Mouse (Mus musculus) hindbrain, embryonic 15.5 days (tissue): ENCODE results near the gene Smyd3. TPM values are rescaled to one million over a fixed set of nuclear protein-coding genes. Genes with fewer than 3 reads are reported as not detected.
A peak's percentile ranks its signal among the peaks of the same experiment; 100 is the strongest.

Experiments used
- ATAC-seq: fragments of 200-750 bp; cut with Nextera tagmentation; 2 replicates; pipeline ENCODE4 v1.8.0; 2017; ENCODE audit warnings: low read depth, moderate number of reproducible peaks, moderate TSS enrichment; ENCODE audit not compliant: low FRiP score
- H3K27ac ChIP-seq: fragments of 300-500 bp; sonication (generic); replicated peaks from 2 replicates; pipeline ENCODE4 v1.5.1; 2015; ENCODE audit warnings: mild to moderate bottlenecking, inconsistent platforms
- H3K27me3 ChIP-seq: fragments of 300-500 bp; sonication (generic); 2 replicates; pipeline ENCODE4 v1.6.1; 2015; ENCODE audit warnings: control low read depth, inconsistent platforms
- H3K36me3 ChIP-seq: fragments of 300-500 bp; sonication (generic); 2 replicates; pipeline ENCODE4 v1.6.1; 2015; ENCODE audit warnings: control low read depth, inconsistent platforms
- H3K4me1 ChIP-seq: fragments of 300-500 bp; sonication (generic); replicated peaks from 2 replicates; pipeline ENCODE4 v1.6.1; 2015; ENCODE audit warnings: control low read depth, inconsistent platforms
- H3K4me2 ChIP-seq: fragments of 300-500 bp; sonication (generic); 2 replicates; pipeline ENCODE4 v1.6.1; 2015; ENCODE audit warnings: moderate library complexity, mild to moderate bottlenecking, inconsistent platforms
- H3K4me3 ChIP-seq: fragments of 300-500 bp; sonication (generic); 2 replicates; pipeline ENCODE4 v1.5.1; 2015; ENCODE audit warnings: mild to moderate bottlenecking, inconsistent platforms
- H3K9ac ChIP-seq: fragments of 300-500 bp; sonication (generic); 2 replicates; pipeline ENCODE4 v1.6.1; 2015; ENCODE audit warnings: inconsistent platforms
- H3K9me3 ChIP-seq: fragments of 300-500 bp; sonication (generic); 2 replicates; pipeline ENCODE4 v1.6.1; 2016; ENCODE audit warnings: control low read depth, inconsistent platforms
- WGBS: fragments of 180-500 bp; shearing (Covaris S2); methylation state at CpG from one replicate; pipeline ENCODE4 v1.1.7; 2015; 5-methylcytosine and 5-hydroxymethylcytosine counted together
- polyA plus RNA-seq: library from polyadenylated mRNA; unstranded; fragments of >200 nt; fragmentation: Nextera tagmentation; extraction: Ambion mirVana; gene quantifications from 2 replicates; pipeline ENCODE4 v1.2.1, GENCODE M21; 2015

Gene Smyd3
- polyA plus RNA-seq, 1 experiment from 2014 or later: 26.0 TPM

- Histone ChIP-seq H3K36me3 (no peaks in the 10 kb centered on the region), H3K9me3 (no peaks in the 10 kb centered on the region), H3K9ac (no peak overlapping the region), H3K27me3 (no peaks in the 10 kb centered on the region), H3K27ac (no peak overlapping the region), H3K4me1 (peaks cover 12% of the 10 kb centered on the region), H3K4me3 (no peak overlapping the region), H3K4me2 (no peak overlapping the region)
- no peak for ATAC-seq
- 74% methylated on average over 7 of the region's 7 CpGs for WGBS
Observed at GRCm38 (mm10) chr1:178994263-178994662, 523.6 kb downstream of the Smyd3 start.

GRCm38 (mm10) chr1:178992503-178992902 lies 525.3 kb downstream of the Smyd3 start:
- no peaks in the 10 kb centered on the region for H3K36me3 ChIP-seq
- H3K4me2 ChIP-seq: no peak overlapping the region
- peaks cover 9% of the 10 kb centered on the region for H3K4me1 ChIP-seq
- no peak overlapping the region for H3K9ac ChIP-seq
- 86% methylated on average over 3 of the region's 3 CpGs for WGBS
- no peak overlapping the region for H3K4me3 ChIP-seq
- no peak for ATAC-seq
- H3K9me3 ChIP-seq: no peaks in the 10 kb centered on the region
- H3K27me3 ChIP-seq: no peaks in the 10 kb centered on the region
- no peak overlapping the region for H3K27ac ChIP-seq

DNA sequence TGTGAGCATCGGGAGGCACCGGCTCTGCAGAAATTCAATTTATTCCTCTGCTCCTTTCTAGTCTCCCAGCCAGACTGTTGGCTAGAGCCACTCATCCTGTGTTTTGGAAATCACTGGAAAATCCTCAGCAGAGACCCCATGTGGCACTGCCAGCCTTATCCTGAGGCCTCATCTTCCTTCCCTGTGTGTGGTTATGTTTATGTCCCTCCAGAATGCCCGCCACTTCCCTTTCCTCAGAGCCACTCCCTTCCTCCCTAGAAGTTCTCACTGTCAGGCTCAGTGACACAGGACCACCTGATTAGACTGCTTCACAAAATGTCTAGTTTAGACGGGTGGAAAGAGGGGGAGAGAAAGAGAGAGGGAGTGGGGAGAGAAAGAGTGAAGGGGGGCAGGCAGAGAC lies 526.4 kb downstream of the Smyd3 start:
- ATAC-seq: no peak
- Histone ChIP-seq H3K4me3 (no peak overlapping the region), H3K27ac (no peak overlapping the region), H3K4me2 (no peak overlapping the region), H3K9ac (no peak overlapping the region), H3K4me1 (peaks cover 9% of the 10 kb centered on the region), H3K9me3 (no peaks in the 10 kb centered on the region), H3K27me3 (no peaks in the 10 kb centered on the region), H3K36me3 (no peaks in the 10 kb centered on the region)
- WGBS: 57% methylated on average over 4 of the region's 4 CpGs

GRCm38 (mm10) chr1:178991045-178991444 lies 526.8 kb downstream of the Smyd3 start:
- Histone ChIP-seq H3K4me3 (no peak overlapping the region), H3K4me2 (no peak overlapping the region), H3K27ac (no peak overlapping the region), H3K27me3 (no peaks in the 10 kb centered on the region), H3K9ac (no peak overlapping the region), H3K9me3 (no peaks in the 10 kb centered on the region), H3K4me1 (peaks cover 9% of the 10 kb centered on the region), H3K36me3 (no peaks in the 10 kb centered on the region)
- no peak for ATAC-seq
- 84% methylated on average over 6 of the region's 6 CpGs for WGBS

GRCm38 (mm10) chr1:178989485-178989884 lies 528.4 kb downstream of the Smyd3 start:
- Histone ChIP-seq H3K9ac (no peak overlapping the region), H3K9me3 (no peaks in the 10 kb centered on the region), H3K4me2 (no peak overlapping the region), H3K27ac (peak overlapping the region; percentile 47), H3K36me3 (no peaks in the 10 kb centered on the region), H3K4me1 (peaks cover 9% of the 10 kb centered on the region), H3K27me3 (no peaks in the 10 kb centered on the region), H3K4me3 (no peak overlapping the region)
- 0 out of 2 replicates have a peak, but pooled peaks have one; percentile 52 for ATAC-seq
- 46% methylated on average over 4 of the region's 4 CpGs for WGBS

- Histone ChIP-seq H3K27me3 (no peaks in the 10 kb centered on the region), H3K36me3 (no peaks in the 10 kb centered on the region), H3K9me3 (no peaks in the 10 kb centered on the region), H3K27ac (no peak overlapping the region), H3K9ac (no peak overlapping the region), H3K4me3 (no peak overlapping the region), H3K4me2 (no peak overlapping the region), H3K4me1 (peaks cover 9% of the 10 kb centered on the region)
- ATAC-seq: no peak
- 84% methylated on average over 1 of the region's 1 CpGs for WGBS
Observed at GRCm38 (mm10) chr1:178988176-178988575, 529.7 kb downstream of the Smyd3 start.

DNA sequence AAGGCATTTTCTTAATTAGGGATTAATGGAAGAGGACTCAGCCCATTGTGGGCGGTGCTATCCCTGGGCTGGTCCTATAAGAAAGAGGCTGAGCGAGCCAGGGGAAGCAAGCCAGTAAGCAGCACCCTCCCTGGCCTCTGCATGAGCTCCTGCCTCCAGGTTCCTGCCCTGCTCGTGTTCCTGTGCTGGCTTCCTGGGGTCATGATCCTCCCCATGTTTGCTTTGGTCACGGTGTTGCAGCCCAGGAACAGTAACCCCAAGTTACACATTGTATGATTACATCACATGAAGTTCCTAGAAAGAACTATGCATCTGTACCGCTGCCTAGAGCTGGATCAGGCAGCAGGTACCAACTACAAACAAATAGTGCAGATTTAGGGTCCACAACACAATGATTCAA lies 536.2 kb downstream of the Smyd3 start:
- Histone ChIP-seq H3K9ac (no peak overlapping the region), H3K9me3 (no peaks in the 10 kb centered on the region), H3K27ac (no peak overlapping the region), H3K4me2 (no peak overlapping the region), H3K4me3 (no peak overlapping the region), H3K4me1 (no peaks in the 10 kb centered on the region), H3K27me3 (no peaks in the 10 kb centered on the region), H3K36me3 (no peaks in the 10 kb centered on the region)
- ATAC-seq: no peak
- WGBS: 78% methylated on average over 5 of the region's 5 CpGs

DNA sequence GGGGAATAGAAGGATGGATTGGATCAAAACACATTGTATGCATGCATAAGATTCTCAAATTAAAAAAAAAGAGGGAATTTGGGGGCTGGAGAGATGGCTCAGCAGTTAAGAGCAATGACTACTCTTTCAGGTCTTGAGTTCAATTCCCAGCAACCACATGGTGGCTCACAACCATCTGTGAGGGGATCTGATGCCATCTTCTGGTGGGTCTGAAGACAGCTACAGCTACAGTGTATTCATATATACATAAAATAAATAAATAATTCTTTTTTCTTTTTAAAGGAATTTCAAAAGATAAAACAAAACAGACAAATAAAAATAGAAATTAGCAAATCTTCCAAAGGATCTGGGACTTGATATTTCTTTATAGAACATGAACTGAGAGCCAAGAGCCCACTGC lies 537.7 kb downstream of the Smyd3 start:
- Histone ChIP-seq H3K4me3 (no peak overlapping the region), H3K4me1 (no peaks in the 10 kb centered on the region), H3K9me3 (no peaks in the 10 kb centered on the region), H3K4me2 (no peak overlapping the region), H3K27ac (no peak overlapping the region), H3K27me3 (no peaks in the 10 kb centered on the region), H3K9ac (no peak overlapping the region), H3K36me3 (no peaks in the 10 kb centered on the region)
- no peak for ATAC-seq

DNA sequence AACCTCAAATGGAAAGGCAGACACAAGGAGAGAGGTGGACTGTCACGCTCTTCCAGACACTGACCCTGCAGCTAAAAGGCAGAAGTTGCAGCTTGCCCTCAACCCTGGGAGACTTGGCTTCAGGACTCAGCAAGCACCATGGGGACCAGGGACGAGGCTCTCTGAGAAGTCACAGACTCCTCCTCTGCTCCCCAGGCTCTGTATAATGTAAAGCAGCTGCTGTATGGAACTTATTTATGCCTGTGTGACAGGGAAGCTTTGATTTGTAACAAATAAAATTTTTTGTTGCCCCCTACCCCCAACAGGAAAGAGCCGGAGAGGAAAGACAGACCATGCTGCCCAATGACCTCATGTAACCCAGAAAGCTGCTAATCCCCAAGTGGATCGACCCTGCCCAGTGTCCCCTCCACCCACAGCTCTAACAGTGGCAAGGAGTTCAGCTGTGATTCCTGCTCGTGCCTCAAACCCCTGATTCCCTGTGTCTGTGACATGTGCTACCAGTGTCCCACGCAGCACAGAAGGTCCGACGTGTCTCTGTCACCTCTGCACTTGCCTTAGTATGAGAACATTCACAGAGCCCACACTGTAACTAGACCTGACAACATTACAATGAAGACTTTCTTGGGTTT lies 539.1 kb downstream of the Smyd3 start:
- Histone ChIP-seq H3K9ac (no peak overlapping the region), H3K4me3 (no peak overlapping the region), H3K4me2 (no peak overlapping the region), H3K27ac (no peak overlapping the region), H3K27me3 (no peaks in the 10 kb centered on the region), H3K4me1 (0 out of 2 replicates have a peak, but pooled peaks cover 3% of the 10 kb centered on the region), H3K36me3 (no peaks in the 10 kb centered on the region), H3K9me3 (no peaks in the 10 kb centered on the region)
- ATAC-seq: no peak
- 67% methylated on average over 8 of the region's 8 CpGs for WGBS

- H3K9ac ChIP-seq: no peak overlapping the region
- H3K4me2 ChIP-seq: no peak overlapping the region
- no peak for ATAC-seq
- H3K27me3 ChIP-seq: no peaks in the 10 kb centered on the region
- H3K4me3 ChIP-seq: no peak overlapping the region
- 84% methylated on average over 10 of the region's 10 CpGs for WGBS
- 0 out of 2 replicates have a peak, but pooled peaks cover 3% of the 10 kb centered on the region for H3K4me1 ChIP-seq
- H3K36me3 ChIP-seq: no peaks in the 10 kb centered on the region
- no peaks in the 10 kb centered on the region for H3K9me3 ChIP-seq
- H3K27ac ChIP-seq: no peak overlapping the region
Observed at GRCm38 (mm10) chr1:178972055-178972454, 545.8 kb downstream of the Smyd3 start.

DNA sequence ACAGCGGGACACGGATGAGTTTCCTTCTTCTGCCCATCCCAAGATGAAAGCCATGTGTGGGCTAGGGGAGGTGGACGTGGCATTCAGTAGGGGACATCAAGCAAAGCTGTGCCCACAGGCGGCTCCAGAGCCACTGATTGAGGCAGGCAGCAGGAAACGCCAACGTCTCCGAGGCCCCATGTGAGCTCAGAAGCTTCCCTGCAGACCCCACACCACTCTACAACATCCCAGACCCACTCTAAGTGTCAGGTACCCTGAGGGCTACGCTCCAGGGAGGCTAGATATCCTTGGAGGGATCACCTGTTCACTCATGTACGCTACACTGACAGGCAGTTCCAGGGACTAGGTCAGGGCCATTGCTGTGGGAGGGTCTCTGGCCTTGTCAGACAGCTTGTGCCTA lies 556.2 kb downstream of the Smyd3 start:
- Histone ChIP-seq H3K4me1 (peaks cover 9% of the 10 kb centered on the region), H3K4me2 (no peak overlapping the region), H3K9me3 (no peaks in the 10 kb centered on the region), H3K4me3 (no peak overlapping the region), H3K27me3 (no peaks in the 10 kb centered on the region), H3K9ac (no peak overlapping the region), H3K27ac (no peak overlapping the region), H3K36me3 (no peaks in the 10 kb centered on the region)
- no peak for ATAC-seq
- 78% methylated on average over 9 of the region's 9 CpGs for WGBS

GRCm38 (mm10) chr1:178960015-178960559 lies 557.8 kb downstream of the Smyd3 start:
- no peaks in the 10 kb centered on the region for H3K9me3 ChIP-seq

GRCm38 (mm10) chr1:178958641-178959040 lies 559.2 kb downstream of the Smyd3 start:
- Histone ChIP-seq H3K27me3 (no peaks in the 10 kb centered on the region), H3K4me2 (no peak overlapping the region), H3K4me3 (no peak overlapping the region), H3K9ac (no peak overlapping the region), H3K4me1 (peaks cover 9% of the 10 kb centered on the region), H3K36me3 (no peaks in the 10 kb centered on the region), H3K27ac (no peak overlapping the region), H3K9me3 (no peaks in the 10 kb centered on the region)
- 86% methylated on average over 4 of the region's 4 CpGs for WGBS
- ATAC-seq: no peak

More at GRCm38 (mm10) chr1:178960015-178960559, 557.8 kb downstream of the Smyd3 start:
- Histone ChIP-seq H3K9ac (no peak overlapping the region), H3K4me3 (no peak overlapping the region), H3K27ac (no peak overlapping the region), H3K36me3 (no peaks in the 10 kb centered on the region), H3K4me2 (no peak overlapping the region), H3K27me3 (no peaks in the 10 kb centered on the region), H3K4me1 (peaks cover 9% of the 10 kb centered on the region)
- WGBS: 43% methylated on average over 7 of the region's 7 CpGs
- peak; percentile 88 for ATAC-seq
